Mouse (Mus musculus): ENCODE results near the gene Homer3. TPM values are rescaled to one million over a fixed set of nuclear protein-coding genes. Genes with fewer than 3 reads are reported as not detected.
A peak's percentile ranks its signal among the peaks of the same experiment; 100 is the strongest.

Homer3 gene
- total and polyA plus RNA-seq, 3 experiments, result 3.8 to 12.0 (median 6.7) TPM

DNA sequence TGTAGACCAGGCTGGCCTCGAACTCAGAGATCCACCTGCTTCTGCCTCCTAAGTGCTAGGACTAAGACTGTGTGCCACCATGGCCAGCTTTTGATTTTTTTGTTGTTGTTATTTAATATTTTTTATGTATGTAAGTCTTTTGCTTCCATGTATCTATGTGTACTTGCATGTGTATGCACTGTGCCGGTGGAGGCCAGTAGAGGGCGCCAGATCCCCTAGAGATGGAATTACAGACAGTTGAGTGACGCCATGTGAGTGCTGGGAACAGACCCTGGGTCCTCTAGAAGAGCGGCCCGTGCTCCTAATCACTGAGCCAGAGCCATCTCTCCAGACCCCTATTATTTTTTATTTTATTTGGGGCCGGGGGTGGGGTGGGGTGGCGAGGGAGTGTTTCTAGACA is 4.1 kb downstream of the Homer3 start:
- ATAC-seq (ENCODE audit: extremely low read depth, insufficient number of reproducible peaks, low FRiP score, poor library complexity, severe bottlenecking) (no peak), DNase-seq (ENCODE audit: low spot score) (no peak)
- peaks cover 2% of the 10 kb centered on the region; the same call in 1 of the 2 replicates for H3K9me3 ChIP-seq (replicated peaks)
- no peak overlapping the region for H3K4me3 ChIP-seq (ENCODE audit: low read depth, low read length)
- TF ChIP-seq GATA1 (IDR thresholded peaks at IDR 0.05; ENCODE audit: borderline replicate concordance, low read length) (no peak), TAL1 (conservative IDR thresholded peaks at IDR 0.05; ENCODE audit: low read depth, low read length) (no peak), POLR2AphosphoS5 (IDR thresholded peaks at IDR 0.05; ENCODE audit: insufficient replicate concordance, low read depth, low read length) (no peak), GATA2 (IDR thresholded peaks at IDR 0.05; ENCODE audit: borderline replicate concordance, low read depth, low read length) (no peak), CTCF (IDR thresholded peaks at IDR 0.05; ENCODE audit: low read depth, low read length) (no peak)
- peaks cover 38% of the 10 kb centered on the region for H3K27me3 ChIP-seq (ENCODE audit: insufficient read depth, low read length)
- H3K36me3 ChIP-seq (replicated peaks), result peaks cover 27% of the 10 kb centered on the region
- H3K4me1 ChIP-seq (ENCODE audit: insufficient read depth, low read depth, low read length), result peaks cover 22% of the 10 kb centered on the region

DNA sequence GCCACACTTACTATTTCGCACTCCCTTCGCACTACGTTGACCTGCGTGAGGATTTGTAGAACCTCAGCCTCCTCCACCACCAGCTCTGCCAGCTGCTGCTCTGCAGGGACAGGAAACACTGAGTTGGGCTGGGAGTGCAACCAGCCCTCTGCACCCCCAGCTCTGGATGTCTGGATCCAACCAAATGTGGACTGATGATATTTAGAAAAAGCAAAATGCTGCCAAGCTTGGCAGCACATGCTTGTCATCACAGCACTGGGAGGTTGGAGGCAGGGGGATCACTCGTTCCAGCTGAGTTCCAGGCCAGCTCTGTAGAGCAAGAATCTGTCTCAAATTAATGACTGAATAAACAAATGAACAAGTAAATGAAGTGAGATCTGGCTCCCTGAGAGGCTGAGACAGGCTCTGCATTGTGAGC is 11.4 kb downstream of the Homer3 start:
- H3K36me3 ChIP-seq (replicated peaks), result peaks cover 82% of the 10 kb centered on the region
- TF ChIP-seq GATA2 (IDR thresholded peaks at IDR 0.05; ENCODE audit: borderline replicate concordance, low read depth, low read length) (no peak), POLR2AphosphoS5 (IDR thresholded peaks at IDR 0.05; ENCODE audit: insufficient replicate concordance, low read depth, low read length) (no peak), GATA1 (IDR thresholded peaks at IDR 0.05; ENCODE audit: borderline replicate concordance, low read length) (no peak), CTCF (IDR thresholded peaks at IDR 0.05; ENCODE audit: low read depth, low read length) (no peak), TAL1 (conservative IDR thresholded peaks at IDR 0.05; ENCODE audit: low read depth, low read length) (no peak)

DNA sequence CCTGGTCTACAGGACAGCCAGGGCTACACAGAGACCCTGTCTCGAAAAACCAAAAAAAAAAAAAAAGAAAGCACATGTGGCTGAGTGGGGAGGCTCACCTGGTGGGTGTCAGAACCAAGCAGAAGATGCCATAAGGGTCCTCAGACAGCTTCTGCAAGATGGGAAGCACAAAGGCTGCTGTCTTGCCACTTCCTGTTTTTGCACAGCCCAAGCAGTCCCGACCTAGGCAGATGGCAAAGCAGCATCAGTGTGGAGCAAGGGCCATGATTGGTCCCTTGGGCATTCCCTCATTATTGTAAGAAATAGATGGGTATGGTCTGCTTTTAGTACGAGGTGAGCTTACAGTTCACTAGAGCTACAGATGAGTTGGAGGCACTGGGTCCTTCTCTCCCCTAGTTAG is 18.3 kb downstream of the Homer3 start:
- Histone ChIP-seq H3K4me1 (ENCODE audit: insufficient read depth, low read depth, low read length) (peaks cover 39% of the 10 kb centered on the region), H3K27me3 (ENCODE audit: insufficient read depth, low read length) (no peaks in the 10 kb centered on the region), H3K4me3 (ENCODE audit: low read depth, low read length) (no peak overlapping the region; the same call in 1 of the 2 replicates), H3K36me3 (replicated peaks) (peaks cover 74% of the 10 kb centered on the region), H3K9me3 (replicated peaks) (no peaks in the 10 kb centered on the region)
- TF ChIP-seq GATA2 (IDR thresholded peaks at IDR 0.05; ENCODE audit: borderline replicate concordance, low read depth, low read length) (no peak), POLR2AphosphoS5 (IDR thresholded peaks at IDR 0.05; ENCODE audit: insufficient replicate concordance, low read depth, low read length) (no peak), CTCF (IDR thresholded peaks at IDR 0.05; ENCODE audit: low read depth, low read length) (no peak), GATA1 (IDR thresholded peaks at IDR 0.05; ENCODE audit: borderline replicate concordance, low read length) (no peak), TAL1 (conservative IDR thresholded peaks at IDR 0.05; ENCODE audit: low read depth, low read length) (no peak)
- ATAC-seq (ENCODE audit: extremely low read depth, insufficient number of reproducible peaks, low FRiP score, poor library complexity, severe bottlenecking) (no peak), DNase-seq (ENCODE audit: low spot score) (no peak)

More for the DNA sequence above, 11.4 kb downstream of the Homer3 start:
- Histone ChIP-seq H3K27me3 (ENCODE audit: insufficient read depth, low read length) (peaks cover 3% of the 10 kb centered on the region; the same call in 1 of the 2 replicates), H3K9me3 (replicated peaks) (no peaks in the 10 kb centered on the region), H3K4me1 (ENCODE audit: insufficient read depth, low read depth, low read length) (no peaks in the 10 kb centered on the region), H3K4me3 (ENCODE audit: low read depth, low read length) (no peak overlapping the region)
- DNase-seq (ENCODE audit: low spot score) (no peak), ATAC-seq (ENCODE audit: extremely low read depth, insufficient number of reproducible peaks, low FRiP score, poor library complexity, severe bottlenecking) (no peak)

DNA sequence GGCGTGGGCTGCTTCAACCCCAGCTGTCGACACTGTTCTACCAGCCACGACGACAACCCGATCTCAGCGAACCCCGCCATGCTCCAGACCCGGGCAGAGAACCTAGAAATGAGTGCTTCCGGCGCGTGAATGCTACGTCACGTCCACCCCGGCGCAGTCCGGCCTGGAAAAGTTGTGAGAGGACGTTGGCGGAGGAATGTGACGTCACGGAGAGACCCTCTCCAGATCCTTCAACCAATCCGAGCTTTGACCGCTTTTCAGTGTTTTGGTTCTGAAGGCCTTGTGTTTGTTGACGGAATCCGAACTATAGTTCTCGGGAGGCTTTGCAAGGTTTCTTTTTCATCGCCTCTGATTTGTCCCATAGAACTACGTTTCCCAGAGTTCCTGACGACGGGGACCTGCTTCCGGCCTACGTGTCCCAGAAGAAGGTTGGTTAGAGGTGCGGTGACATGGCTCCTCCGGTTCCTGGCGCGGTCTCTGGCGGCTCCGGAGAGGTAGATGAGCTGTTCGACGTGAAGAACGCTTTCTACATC is 19.8 kb downstream of the Homer3 start, which contains the start of the genes Ddx49 and Cope:
Ddx49 (minus strand) TSS at position 132 of the 533 bp plus-strand sequence.
Cope (plus strand) TSS at position 161 of the 533 bp plus-strand sequence.
- ATAC-seq (ENCODE audit: extremely low read depth, insufficient number of reproducible peaks, low FRiP score, poor library complexity, severe bottlenecking) (peak; percentile 75), DNase-seq (ENCODE audit: low spot score) (peak; percentile 94)
- Histone ChIP-seq H3K36me3 (replicated peaks) (peaks cover 73% of the 10 kb centered on the region), H3K4me1 (ENCODE audit: insufficient read depth, low read depth, low read length) (peaks cover 43% of the 10 kb centered on the region), H3K27me3 (ENCODE audit: insufficient read depth, low read length) (no peaks in the 10 kb centered on the region), H3K4me3 (ENCODE audit: low read depth, low read length) (peak within 1 kb of the TSS; percentile 85), H3K9me3 (replicated peaks) (no peaks in the 10 kb centered on the region)
- TF ChIP-seq GATA2 (IDR thresholded peaks at IDR 0.05; ENCODE audit: borderline replicate concordance, low read depth, low read length) (no peak), GATA1 (IDR thresholded peaks at IDR 0.05; ENCODE audit: borderline replicate concordance, low read length) (no peak), POLR2AphosphoS5 (IDR thresholded peaks at IDR 0.05; ENCODE audit: insufficient replicate concordance, low read depth, low read length) (no peak), TAL1 (conservative IDR thresholded peaks at IDR 0.05; ENCODE audit: low read depth, low read length) (no peak), CTCF (IDR thresholded peaks at IDR 0.05; ENCODE audit: low read depth, low read length) (no peak)

DNA sequence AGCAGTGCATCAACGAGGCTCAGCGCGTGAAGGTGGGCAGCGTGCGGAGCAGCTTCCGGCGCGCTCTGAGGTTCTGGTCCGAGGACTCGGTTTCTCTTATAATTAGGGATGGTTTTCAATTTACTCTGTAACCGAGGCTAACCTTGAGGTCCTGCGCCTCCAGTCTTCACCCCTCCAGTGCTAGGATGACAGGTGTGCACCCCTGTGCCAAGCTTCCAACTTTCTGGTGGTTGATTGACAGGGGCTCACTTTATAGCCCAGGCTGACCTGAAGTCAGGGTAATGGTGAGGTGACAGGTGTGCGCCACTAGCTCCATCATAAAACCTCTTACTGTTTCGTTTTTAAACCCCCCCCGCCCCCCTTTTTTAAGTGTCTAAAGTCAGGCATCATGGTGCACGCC is 20.3 kb downstream of the Homer3 start:
- no peak for ATAC-seq (ENCODE audit: extremely low read depth, insufficient number of reproducible peaks, low FRiP score, poor library complexity, severe bottlenecking)

DNA sequence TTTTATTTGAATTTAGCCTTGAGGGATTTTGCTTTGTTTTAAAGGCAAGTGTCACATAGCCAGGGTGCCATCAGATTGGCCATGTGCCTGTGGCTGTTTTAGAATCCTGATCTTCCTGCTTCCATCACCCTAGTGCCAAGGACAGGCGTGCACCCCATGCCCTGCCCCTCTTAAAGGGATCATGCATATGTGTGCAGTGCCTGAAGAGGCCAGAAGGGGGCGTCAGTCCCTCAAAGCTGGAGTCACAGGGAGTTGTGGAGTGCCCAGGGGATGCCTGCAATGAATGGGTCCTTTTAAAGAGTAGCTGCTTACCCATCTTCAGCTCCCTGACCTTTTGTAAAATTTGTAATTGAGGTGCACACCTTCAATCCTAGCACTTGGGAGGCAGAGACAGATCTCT is 26.7 kb downstream of the Homer3 start:
- DNase-seq (ENCODE audit: low spot score), result no peak
- Histone ChIP-seq H3K36me3 (replicated peaks) (peaks cover 93% of the 10 kb centered on the region), H3K4me3 (ENCODE audit: low read depth, low read length) (no peak overlapping the region), H3K4me1 (ENCODE audit: insufficient read depth, low read depth, low read length) (peaks cover 23% of the 10 kb centered on the region), H3K27me3 (ENCODE audit: insufficient read depth, low read length) (no peaks in the 10 kb centered on the region), H3K9me3 (replicated peaks) (no peaks in the 10 kb centered on the region)
- TF ChIP-seq GATA2 (IDR thresholded peaks at IDR 0.05; ENCODE audit: borderline replicate concordance, low read depth, low read length), result no peak
- no peak for TF ChIP-seq TAL1 (conservative IDR thresholded peaks at IDR 0.05; ENCODE audit: low read depth, low read length)
- TF ChIP-seq POLR2AphosphoS5 (IDR thresholded peaks at IDR 0.05; ENCODE audit: insufficient replicate concordance, low read depth, low read length), result no peak
- TF ChIP-seq CTCF (IDR thresholded peaks at IDR 0.05; ENCODE audit: low read depth, low read length), result peak; percentile 33; the same call in 1 of the 2 replicates
- TF ChIP-seq GATA1 (IDR thresholded peaks at IDR 0.05; ENCODE audit: borderline replicate concordance, low read length), result no peak
- ATAC-seq (ENCODE audit: extremely low read depth, insufficient number of reproducible peaks, low FRiP score, poor library complexity, severe bottlenecking), result no peak

More for the DNA sequence above, 20.3 kb downstream of the Homer3 start:
- TF ChIP-seq GATA1 (IDR thresholded peaks at IDR 0.05; ENCODE audit: borderline replicate concordance, low read length) (no peak), TAL1 (conservative IDR thresholded peaks at IDR 0.05; ENCODE audit: low read depth, low read length) (no peak), POLR2AphosphoS5 (IDR thresholded peaks at IDR 0.05; ENCODE audit: insufficient replicate concordance, low read depth, low read length) (no peak), CTCF (IDR thresholded peaks at IDR 0.05; ENCODE audit: low read depth, low read length) (no peak), GATA2 (IDR thresholded peaks at IDR 0.05; ENCODE audit: borderline replicate concordance, low read depth, low read length) (no peak)
- Histone ChIP-seq H3K9me3 (replicated peaks) (no peaks in the 10 kb centered on the region), H3K27me3 (ENCODE audit: insufficient read depth, low read length) (no peaks in the 10 kb centered on the region), H3K36me3 (replicated peaks) (peaks cover 73% of the 10 kb centered on the region), H3K4me3 (ENCODE audit: low read depth, low read length) (peak overlapping the region; percentile 85), H3K4me1 (ENCODE audit: insufficient read depth, low read depth, low read length) (peaks cover 43% of the 10 kb centered on the region)
- no peak for DNase-seq (ENCODE audit: low spot score)
